Mouse (Mus musculus): ENCODE measurements around the gene Wnt9b. TPM values are rescaled to one million over a fixed set of nuclear protein-coding genes. Genes with fewer than 3 reads are reported as not detected.

The Wnt9b gene
- polyA plus RNA-seq, 1 experiment from 2014 or later, result 0.99 TPM

DNA sequence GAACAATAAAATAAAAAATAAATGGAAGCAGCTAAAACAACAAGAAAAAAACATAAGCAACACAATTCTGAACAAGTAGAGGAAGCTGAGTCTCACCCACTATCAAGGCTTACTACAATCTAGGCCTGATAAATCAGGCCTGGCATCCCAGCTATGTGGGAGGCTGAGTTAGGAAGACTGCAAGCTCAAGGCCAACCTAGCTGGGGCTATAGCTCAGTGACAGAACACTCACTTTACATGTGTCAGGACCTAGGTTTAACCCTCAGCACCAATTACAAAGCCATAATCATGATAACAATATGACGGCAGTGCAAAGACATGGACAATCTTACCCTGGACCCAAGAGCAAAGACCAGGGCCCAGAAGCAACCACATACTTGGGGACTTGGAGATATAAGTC lies 58.6 kb downstream of the Wnt9b start:
- no peaks in the 10 kb centered on the region for H3K27me3 ChIP-seq (ENCODE audit: poor library complexity, severe bottlenecking)

GRCm38 (mm10) chr11:103688980-103689378 lies 60.6 kb downstream of the Wnt9b start:
- no peak for DNase-seq (ENCODE audit: extremely low spot score, low spot score)
- WGBS, result 29% methylated on average over 3 of the region's 3 CpGs
- H3K36me3 ChIP-seq (replicated peaks), result peaks cover 50% of the 10 kb centered on the region

More for the DNA sequence above, 58.6 kb downstream of the Wnt9b start:
- DNase-seq (ENCODE audit: extremely low spot score, low spot score), result no peak
- no peak overlapping the region for H3K4me3 ChIP-seq
- no peak overlapping the region for H3K27ac ChIP-seq
- H3K36me3 ChIP-seq (replicated peaks), result peaks cover 35% of the 10 kb centered on the region
- H3K4me1 ChIP-seq, result peaks cover 25% of the 10 kb centered on the region
- WGBS, result 85% methylated on average over 1 of the region's 1 CpGs
- H3K9me3 ChIP-seq, result no peaks in the 10 kb centered on the region

DNA sequence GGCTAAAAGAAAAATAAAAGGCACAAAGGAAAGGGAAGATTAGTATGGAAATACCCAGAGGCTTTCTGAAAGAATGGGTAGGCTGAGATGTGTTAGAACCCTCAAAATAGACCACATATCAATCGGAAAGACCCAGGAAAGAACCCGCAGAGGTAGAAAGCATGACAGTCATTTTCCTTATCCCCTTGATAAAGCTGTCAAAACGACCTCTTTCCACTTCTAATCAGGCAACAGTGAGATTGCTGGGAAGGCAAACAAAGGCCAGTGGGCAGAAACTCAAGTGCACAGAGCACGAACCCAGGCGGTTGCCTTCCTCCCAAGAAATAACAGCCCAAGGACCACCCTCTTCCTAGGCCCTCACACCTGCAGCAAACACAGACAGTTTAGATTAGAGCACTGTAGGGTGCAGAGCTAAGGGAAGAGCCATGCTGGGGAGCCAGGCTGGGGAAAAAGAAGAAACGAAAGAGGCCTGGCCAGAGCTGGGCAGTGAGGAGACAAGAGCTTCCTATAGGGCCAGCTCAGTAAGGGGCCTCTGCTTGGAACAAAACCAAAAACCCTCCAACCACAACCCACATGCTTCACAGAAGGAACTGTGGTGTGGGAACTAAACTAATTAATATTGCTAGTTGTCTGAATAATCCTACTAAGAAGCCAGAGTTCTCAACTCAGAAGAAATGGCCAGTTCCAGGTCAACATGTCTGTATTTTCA lies 61.2 kb downstream of the Wnt9b start:
- H3K36me3 ChIP-seq (replicated peaks), result peaks cover 55% of the 10 kb centered on the region
- WGBS, result 53% methylated on average over 6 of the region's 6 CpGs
- DNase-seq (ENCODE audit: extremely low spot score, low spot score), result no peak
- H3K27me3 ChIP-seq (ENCODE audit: poor library complexity, severe bottlenecking), result no peaks in the 10 kb centered on the region
- H3K27ac ChIP-seq, result no peak overlapping the region
- H3K4me1 ChIP-seq, result peaks cover 25% of the 10 kb centered on the region
- no peaks in the 10 kb centered on the region for H3K9me3 ChIP-seq
- H3K4me3 ChIP-seq, result no peak overlapping the region

More at GRCm38 (mm10) chr11:103688980-103689378, 60.6 kb downstream of the Wnt9b start:
- peaks cover 25% of the 10 kb centered on the region for H3K4me1 ChIP-seq
- no peak overlapping the region for H3K4me3 ChIP-seq
- H3K9me3 ChIP-seq, result no peaks in the 10 kb centered on the region
- H3K27ac ChIP-seq, result no peak overlapping the region
- H3K27me3 ChIP-seq (ENCODE audit: poor library complexity, severe bottlenecking), result no peaks in the 10 kb centered on the region

GRCm38 (mm10) chr11:103686706-103687105 lies 62.9 kb downstream of the Wnt9b start:
- Histone ChIP-seq H3K27ac (no peak overlapping the region), H3K4me3 (no peak overlapping the region), H3K27me3 (ENCODE audit: poor library complexity, severe bottlenecking) (no peaks in the 10 kb centered on the region), H3K4me1 (peaks cover 25% of the 10 kb centered on the region), H3K36me3 (replicated peaks) (peaks cover 73% of the 10 kb centered on the region), H3K9me3 (no peaks in the 10 kb centered on the region)
- no peak for DNase-seq (ENCODE audit: extremely low spot score, low spot score)
- WGBS, result 85% methylated on average over 6 of the region's 6 CpGs

DNA sequence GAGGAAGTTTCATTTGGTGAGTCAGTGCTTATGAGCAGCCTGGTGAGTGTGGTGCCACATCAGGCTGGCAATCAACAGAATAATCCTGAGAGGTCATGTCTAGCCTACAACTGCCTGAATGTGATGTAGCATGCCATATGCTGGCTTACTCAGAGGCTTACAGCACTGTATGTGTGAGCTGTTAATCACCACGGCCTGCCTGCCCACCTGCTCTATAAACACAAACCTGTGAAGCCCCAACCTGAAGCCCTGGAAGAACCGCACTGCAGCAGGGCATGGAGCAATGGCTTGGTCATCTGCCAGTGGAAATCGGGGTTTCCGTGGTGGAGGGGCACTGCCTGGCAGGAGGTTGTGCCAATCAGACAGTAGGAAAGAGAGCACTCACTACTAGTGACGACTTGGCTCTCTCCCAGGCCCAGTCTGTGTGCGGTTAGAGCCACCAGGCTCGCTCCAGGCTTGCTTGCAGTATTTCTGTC lies 64.3 kb downstream of the Wnt9b start:
- peaks cover 22% of the 10 kb centered on the region for H3K4me1 ChIP-seq
- H3K27ac ChIP-seq, result no peak overlapping the region
- no peaks in the 10 kb centered on the region for H3K27me3 ChIP-seq (ENCODE audit: poor library complexity, severe bottlenecking)
- H3K36me3 ChIP-seq (replicated peaks), result peaks cover 87% of the 10 kb centered on the region
- DNase-seq (ENCODE audit: extremely low spot score, low spot score), result no peak
- H3K4me3 ChIP-seq, result no peak overlapping the region
- no peaks in the 10 kb centered on the region for H3K9me3 ChIP-seq
- 93% methylated on average over 7 of the region's 7 CpGs for WGBS

DNA sequence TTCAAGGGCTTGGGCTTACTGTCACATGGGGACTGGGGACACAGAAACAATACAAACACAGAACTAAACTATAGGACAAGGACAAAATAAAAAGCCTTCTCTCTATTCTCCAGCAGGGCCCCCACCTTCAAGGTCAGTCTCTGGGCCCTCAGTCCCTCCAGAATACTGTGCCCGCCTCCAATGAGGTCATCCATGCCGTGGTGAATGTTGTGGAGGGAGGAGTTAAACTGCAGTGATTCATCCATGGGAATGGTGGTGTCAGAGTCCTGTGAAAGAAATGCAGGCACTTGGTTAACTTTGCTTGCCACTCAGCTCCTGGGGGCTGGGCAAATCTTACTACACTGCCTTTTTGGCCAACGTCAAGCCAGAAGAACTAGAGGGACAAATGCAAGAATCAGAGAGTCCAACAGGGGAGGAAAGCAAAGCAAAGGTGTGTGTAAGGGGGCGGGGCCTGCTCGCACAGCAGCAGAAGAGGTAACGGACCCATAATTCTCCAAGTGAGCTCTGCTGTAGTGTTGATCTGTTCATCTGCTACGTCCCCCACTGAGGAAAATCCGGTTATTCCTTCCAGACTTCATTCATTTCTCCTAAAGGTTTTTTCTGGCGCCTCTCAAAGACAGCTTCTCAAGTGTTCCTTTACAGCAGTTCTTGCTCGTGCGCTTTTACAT lies 65.8 kb downstream of the Wnt9b start:
- WGBS, result 86% methylated on average over 11 of the region's 11 CpGs

More for the DNA sequence above, 65.8 kb downstream of the Wnt9b start:
- H3K27ac ChIP-seq, result no peak overlapping the region
- no peak overlapping the region for H3K4me3 ChIP-seq
- H3K9me3 ChIP-seq, result no peaks in the 10 kb centered on the region
- no peaks in the 10 kb centered on the region for H3K27me3 ChIP-seq (ENCODE audit: poor library complexity, severe bottlenecking)
- peaks cover 7% of the 10 kb centered on the region for H3K4me1 ChIP-seq
- H3K36me3 ChIP-seq (replicated peaks), result peaks cover 98% of the 10 kb centered on the region
- no peak for DNase-seq (ENCODE audit: extremely low spot score, low spot score)

Other genes starting within 250 kb of the Wnt9b start
- gene Lrrc37a, start 245.2 kb downstream of the Wnt9b start, polyA plus RNA-seq (2016; fragmentation: Nextera tagmentation; extraction: Ambion mirVana), result not detected in 2 replicates
- gene Gm884, start 128.7 kb downstream of the Wnt9b start, polyA plus RNA-seq (2016; fragmentation: Nextera tagmentation; extraction: Ambion mirVana), result not detected in 2 replicates
- not detected in 2 replicates for gene Lyzl6, start 110.9 kb downstream of the Wnt9b start, polyA plus RNA-seq (2016; fragmentation: Nextera tagmentation; extraction: Ambion mirVana)
- 0.16 TPM in 1 of 2 replicates, not detected in the other for gene Rprml, start 100.3 kb downstream of the Wnt9b start, polyA plus RNA-seq (2016; fragmentation: Nextera tagmentation; extraction: Ambion mirVana)
- gene Gosr2, start 51.9 kb downstream of the Wnt9b start, polyA plus RNA-seq (2016; fragmentation: Nextera tagmentation; extraction: Ambion mirVana), result 99.5 and 100 TPM in 2 replicates
- gene Wnt3, start 24.3 kb upstream of the Wnt9b start, polyA plus RNA-seq (2016; fragmentation: Nextera tagmentation; extraction: Ambion mirVana), result 2.1 and 4.2 TPM in 2 replicates
- 55.3 and 57.6 TPM in 2 replicates for gene Nsf, start 204.2 kb upstream of the Wnt9b start, polyA plus RNA-seq (2016; fragmentation: Nextera tagmentation; extraction: Ambion mirVana)
- 94.9 and 98.4 TPM in 2 replicates for gene Arf2, start 216.9 kb upstream of the Wnt9b start, polyA plus RNA-seq (2016; fragmentation: Nextera tagmentation; extraction: Ambion mirVana)